Mouse (Mus musculus) T-helper 2 cell (primary cell): ENCODE data around the gene Gm26558.

ENCODE experiments used
- in situ Hi-C: fragments of 300-600 bp; cut with MboI, MseI; formaldehyde crosslinking; loops from one replicate; pipeline ENCODE4 v1.15.1; 2025; ENCODE audit warnings: high pct_unique_total_duplicates

The Gm26558 gene

GRCm38 (mm10) chr2:70648271-70648670 is 13.6 kb downstream of the Gm26558 start:
- in situ Hi-C loops = no loop called here

DNA sequence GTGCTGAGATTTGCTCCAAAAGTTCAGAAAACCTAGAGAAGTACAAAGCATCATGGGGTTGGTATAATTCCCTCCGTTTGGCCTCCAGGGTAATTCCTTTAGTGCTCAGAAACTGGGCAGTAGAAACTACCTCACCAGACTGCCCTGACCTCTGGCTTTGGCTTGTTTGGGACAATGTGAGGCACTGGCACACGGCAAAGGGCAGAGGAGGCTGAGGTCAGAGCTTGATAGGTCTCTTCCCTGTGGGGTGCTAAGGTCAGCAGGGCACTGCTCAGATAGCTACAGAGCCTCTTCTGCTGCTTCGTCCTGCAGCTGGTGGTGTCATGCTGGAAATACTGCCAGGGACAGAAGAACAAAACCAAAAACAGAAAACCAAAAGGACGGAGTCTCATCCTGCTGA is 14.2 kb downstream of the Gm26558 start:
- in situ Hi-C loops = no loop called here

DNA sequence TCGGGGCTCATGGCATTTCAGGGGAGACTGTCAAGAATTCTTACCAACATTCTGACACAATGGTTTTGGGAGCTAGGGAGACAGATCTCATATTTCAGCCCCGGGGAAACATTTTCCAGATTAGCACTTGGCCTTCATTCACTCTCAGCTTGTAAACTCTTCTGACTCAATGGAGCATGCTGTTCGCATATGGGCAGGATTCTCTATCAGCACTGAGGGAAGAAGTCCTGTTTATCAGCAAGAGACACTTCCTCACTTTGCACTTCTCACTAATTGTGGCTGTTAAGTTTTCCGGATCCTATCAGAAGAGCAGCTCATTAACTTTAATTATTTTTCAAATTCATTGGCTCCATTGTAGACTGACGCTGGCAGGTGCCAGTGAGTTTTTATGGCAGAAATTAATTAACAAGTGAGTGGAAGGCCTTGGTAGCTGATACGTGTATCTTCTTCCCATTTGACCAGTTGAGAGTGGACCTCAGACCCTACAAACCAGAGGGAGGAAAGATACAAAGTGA is 16.6 kb downstream of the Gm26558 start:
- in situ Hi-C loops = no loop called here

- in situ Hi-C loops = no loop called here
Measured at GRCm38 (mm10) chr2:70642971-70643565, 18.8 kb downstream of the Gm26558 start.

DNA sequence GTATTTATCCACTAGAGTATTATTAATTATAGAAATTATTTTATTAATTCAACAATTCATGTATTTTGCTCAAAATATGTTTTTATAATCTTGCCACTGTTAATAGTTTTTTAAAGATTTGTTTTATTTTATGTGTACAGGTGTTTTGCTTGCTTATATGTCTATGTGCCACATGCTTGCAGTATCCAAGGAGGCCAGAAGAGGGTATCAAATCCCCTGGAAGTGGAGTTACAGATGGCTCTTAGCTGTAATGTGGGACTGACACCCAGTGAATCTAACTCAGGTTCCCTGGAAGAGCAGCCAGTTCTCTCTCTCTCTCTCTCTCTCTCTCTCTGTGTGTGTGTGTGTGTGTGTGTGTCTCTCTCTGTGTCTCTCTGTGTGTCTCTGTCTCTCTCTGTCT is 20.9 kb downstream of the Gm26558 start:
- in situ Hi-C loops = no loop called here

DNA sequence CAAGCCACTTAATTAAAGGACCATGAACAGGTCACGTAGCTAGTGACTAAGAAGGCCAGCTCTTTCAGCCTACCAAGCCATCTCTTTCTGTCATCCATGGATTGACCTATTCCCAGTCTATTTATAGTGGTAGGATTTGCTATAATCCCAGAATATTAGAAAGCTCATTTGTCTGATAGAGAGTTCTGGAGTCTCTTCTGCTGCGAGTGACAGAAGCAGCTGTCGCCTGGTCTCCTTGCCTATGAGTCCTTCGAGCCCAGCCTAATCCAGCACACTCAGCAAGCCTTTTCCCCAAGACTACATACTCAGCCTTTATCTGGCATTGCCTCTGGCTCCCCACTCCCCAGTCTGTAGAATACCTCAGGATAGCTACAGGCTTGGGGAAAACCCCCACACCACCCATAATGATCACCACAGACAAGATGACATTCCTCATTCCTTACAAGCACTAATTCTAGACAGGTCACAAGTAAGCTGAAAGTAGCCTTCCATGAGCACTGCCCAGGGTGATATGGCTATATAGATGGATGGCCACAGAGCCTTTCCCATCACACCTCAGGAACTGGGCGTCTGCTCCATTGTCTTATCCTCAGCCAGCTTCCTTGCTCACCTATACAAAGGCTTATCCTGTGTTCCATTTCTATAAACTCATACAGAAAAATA is 27.7 kb downstream of the Gm26558 start:
- in situ Hi-C loops = no loop called here

DNA sequence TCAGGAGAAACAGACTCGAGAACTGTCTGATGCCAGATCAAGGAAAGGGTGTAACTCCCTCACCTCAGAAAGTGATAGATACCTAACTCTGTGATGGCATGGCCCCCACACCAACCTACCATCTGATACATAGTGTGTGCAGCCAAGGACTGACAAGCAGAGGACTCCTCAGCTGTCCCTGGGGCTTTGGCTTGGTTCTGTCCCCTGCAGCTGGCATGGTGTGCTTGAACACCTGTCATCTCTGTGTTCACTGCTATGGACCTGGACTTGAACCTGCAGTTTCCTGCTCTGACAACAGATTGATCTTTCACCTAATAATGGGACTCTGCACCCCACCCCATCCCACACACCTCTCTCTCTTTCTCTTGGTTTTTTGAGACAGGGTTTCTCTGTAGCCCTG is 29.5 kb downstream of the Gm26558 start:
- in situ Hi-C loops = no loop called here

- in situ Hi-C loops = no loop called here
Measured at GRCm38 (mm10) chr2:70631321-70631720, 30.6 kb downstream of the Gm26558 start.

DNA sequence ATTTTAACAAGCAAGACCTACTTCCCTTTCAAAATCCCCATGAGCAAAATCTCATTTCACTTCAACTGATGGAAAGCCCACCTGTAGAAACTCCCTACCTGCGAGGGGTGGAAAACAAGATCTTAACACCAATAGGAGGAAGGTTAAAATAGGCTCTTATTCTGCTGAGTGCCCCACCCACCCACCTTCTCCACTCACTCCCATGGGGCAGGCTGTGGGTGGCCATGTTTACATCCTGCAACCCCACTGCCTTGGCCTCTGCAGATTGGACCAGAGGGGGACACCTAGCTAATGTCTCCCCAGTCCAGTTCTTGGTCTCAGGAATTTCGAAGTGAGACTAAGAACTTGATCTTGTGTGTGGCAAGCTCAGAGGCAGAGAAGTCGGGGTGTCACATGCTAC is 32.0 kb downstream of the Gm26558 start:
- in situ Hi-C loops = no loop called here

- in situ Hi-C loops = no loop called here
Measured at GRCm38 (mm10) chr2:70629339-70629761, 32.6 kb downstream of the Gm26558 start.

GRCm38 (mm10) chr2:70628397-70628796 is 33.5 kb downstream of the Gm26558 start:
- in situ Hi-C loops = no loop called here

- in situ Hi-C loops = no loop called here
Measured at GRCm38 (mm10) chr2:70625761-70626160, 36.1 kb downstream of the Gm26558 start.

DNA sequence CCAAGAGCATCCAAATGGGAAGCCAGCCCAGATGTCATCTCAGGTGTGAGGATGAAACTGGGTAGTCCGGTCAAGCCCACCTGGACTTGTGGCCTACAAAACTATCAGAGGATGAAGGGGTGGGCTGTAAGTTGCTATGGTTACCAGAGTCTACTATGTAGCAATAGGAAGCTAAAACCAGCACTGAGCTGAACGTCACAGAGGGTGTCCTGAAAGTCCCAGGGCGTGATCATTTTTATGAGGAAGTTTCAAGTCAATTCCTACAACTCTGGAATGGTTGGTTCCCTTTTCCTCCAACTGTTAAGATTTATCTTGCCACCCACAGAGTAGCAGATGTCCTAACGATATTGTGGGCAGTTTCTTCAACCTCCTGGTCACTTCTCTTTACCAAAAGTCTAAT is 39.7 kb downstream of the Gm26558 start:
- in situ Hi-C loops = no loop called here

DNA sequence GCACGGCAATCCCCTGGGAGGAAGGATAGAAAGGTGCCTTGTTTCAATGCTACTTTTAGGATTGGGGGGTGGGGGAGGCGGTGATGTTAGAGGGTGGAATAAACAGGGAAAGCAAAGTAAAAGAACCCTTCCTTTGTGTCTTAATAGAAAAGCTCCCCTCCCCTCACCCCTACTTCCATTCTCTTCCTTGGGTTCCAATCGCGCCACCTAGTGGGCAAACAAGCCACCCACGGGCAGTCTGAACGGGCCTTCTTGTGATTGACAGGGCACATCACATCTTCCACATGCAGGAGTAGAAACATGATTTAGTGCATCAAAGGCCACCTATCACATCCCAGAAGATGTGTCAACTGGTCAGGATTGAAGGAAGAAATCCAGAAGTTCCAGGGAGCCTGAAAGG is 41.7 kb downstream of the Gm26558 start:
- in situ Hi-C loops = no loop called here

DNA sequence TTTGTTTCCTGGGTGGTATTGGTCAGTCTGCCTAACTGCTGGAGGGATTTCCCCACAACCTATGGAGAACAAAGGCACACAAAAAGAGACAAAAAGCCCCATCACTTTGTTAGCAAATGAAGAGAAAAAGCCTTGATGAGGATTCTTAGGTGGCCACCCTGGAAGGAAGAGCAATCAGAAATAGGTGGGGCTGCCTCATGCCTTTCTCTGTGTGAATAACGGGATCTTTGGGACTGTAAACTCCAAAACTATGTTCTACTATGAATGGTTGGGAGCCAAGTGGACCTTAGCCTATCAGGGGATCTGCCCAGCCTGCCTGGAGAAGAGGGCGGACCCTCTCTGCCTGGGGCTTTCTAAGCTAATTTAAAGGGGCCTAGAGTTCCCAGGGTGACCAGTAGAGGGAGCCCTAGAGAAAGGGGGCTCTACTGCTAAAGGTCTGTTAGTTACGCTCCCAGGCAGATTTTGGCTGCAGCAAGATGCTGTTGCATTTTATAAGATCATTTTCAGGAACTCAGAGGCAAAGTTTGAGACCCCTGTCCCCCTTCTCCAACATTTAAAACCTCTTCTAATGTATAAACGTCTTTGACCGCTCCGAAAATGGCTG is 42.6 kb downstream of the Gm26558 start:
- in situ Hi-C loops = no loop called here

DNA sequence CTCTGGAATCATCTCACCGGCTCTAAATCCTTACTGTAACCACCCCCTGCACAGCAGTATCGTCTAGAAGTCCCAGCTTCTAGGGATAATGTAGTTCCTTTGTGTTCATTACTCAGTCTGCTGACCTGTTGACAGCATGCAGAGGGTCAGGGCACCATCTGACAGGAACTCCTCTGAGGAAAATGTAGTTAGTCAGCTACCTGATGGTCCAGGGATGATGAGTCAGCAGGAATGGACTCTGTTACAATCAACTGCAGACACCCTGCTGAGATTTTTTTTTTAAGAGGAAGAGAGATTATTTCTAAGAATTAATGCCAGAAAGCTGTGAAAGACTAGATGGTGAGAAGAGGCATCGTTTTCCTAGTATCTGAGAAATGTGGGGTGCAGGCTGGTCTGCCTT is 45.3 kb downstream of the Gm26558 start:
- in situ Hi-C loops = no loop called here

DNA sequence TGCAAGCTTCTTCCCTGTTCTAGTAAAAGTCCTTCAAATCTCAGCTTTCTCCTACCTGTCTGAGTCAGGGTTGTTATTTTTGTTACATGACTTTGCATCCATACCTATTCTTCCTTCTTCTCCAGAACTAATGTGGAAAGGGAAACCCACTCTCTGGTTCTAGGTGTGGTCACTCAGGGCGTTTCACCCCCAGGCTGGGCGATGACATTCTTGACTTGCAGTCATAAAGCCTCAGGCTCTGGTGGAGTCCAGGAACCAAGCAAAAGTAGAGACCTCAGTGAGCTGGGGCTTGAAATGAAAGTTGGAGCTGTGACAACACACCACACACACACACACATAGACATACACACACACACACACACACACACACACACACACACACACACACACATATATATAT is 45.8 kb downstream of the Gm26558 start:
- in situ Hi-C loops = no loop called here

GRCm38 (mm10) chr2:70614745-70615351 is 47.1 kb downstream of the Gm26558 start:
- in situ Hi-C loops = no loop called here
